Mouse (Mus musculus) kidney, embryonic 15.5 days (tissue): ENCODE measurements around the gene Nckap5l. TPM values are rescaled to one million over a fixed set of nuclear protein-coding genes. Genes with fewer than 3 reads are reported as not detected.

Experiments used
- ATAC-seq: fragments of 200-750 bp; cut with Nextera tagmentation; replicated peaks from 2 replicates; pipeline ENCODE4 v1.8.0; 2017; ENCODE audit warnings: moderate TSS enrichment; ENCODE audit not compliant: low FRiP score
- H3K27ac ChIP-seq: fragments of 300-500 bp; sonication (generic); 2 replicates; pipeline ENCODE4 v1.5.1; 2015; ENCODE audit warnings: mild to moderate bottlenecking, inconsistent platforms
- H3K27me3 ChIP-seq: fragments of 300-500 bp; sonication (generic); 2 replicates; pipeline ENCODE4 v1.6.1; 2015; ENCODE audit warnings: inconsistent platforms
- H3K36me3 ChIP-seq: fragments of 300-500 bp; sonication (generic); 2 replicates; pipeline ENCODE4 v1.6.1; 2015; ENCODE audit warnings: inconsistent platforms
- H3K4me1 ChIP-seq: fragments of 300-500 bp; sonication (generic); 2 replicates; pipeline ENCODE4 v1.6.1; 2015; ENCODE audit warnings: inconsistent platforms
- H3K4me2 ChIP-seq: fragments of 300-500 bp; sonication (generic); 2 replicates; pipeline ENCODE4 v1.6.1; 2015; ENCODE audit warnings: moderate library complexity, mild to moderate bottlenecking, inconsistent platforms
- H3K4me3 ChIP-seq: fragments of 300-500 bp; sonication (generic); replicated peaks from 2 replicates; pipeline ENCODE4 v1.5.1; 2015; ENCODE audit warnings: mild to moderate bottlenecking, inconsistent platforms
- H3K9ac ChIP-seq: fragments of 300-500 bp; sonication (generic); 2 replicates; pipeline ENCODE4 v1.6.1; 2015; ENCODE audit warnings: mild to moderate bottlenecking, inconsistent platforms
- H3K9me3 ChIP-seq: fragments of 300-500 bp; sonication (generic); replicated peaks from 2 replicates; pipeline ENCODE4 v1.6.1; 2016; ENCODE audit warnings: inconsistent platforms
- WGBS: fragments of 180-500 bp; shearing (Covaris S2); methylation state at CpG from one replicate; pipeline ENCODE4 v1.1.7; 2015; ENCODE audit warnings: mixed read lengths; 5-methylcytosine and 5-hydroxymethylcytosine counted together
- polyA plus RNA-seq: library from polyadenylated mRNA; unstranded; fragments of >200 nt; fragmentation: Nextera tagmentation; extraction: Ambion mirVana; gene quantifications from 2 replicates; pipeline ENCODE4 v1.2.1, GENCODE M21; 2015

Nckap5l gene
- polyA plus RNA-seq, 1 experiment from 2014 or later = 11.1 TPM

GRCm38 (mm10) chr15:99405150-99405549 lies 52.4 kb downstream of the Nckap5l start:
- Histone ChIP-seq H3K36me3 (peaks cover 94% of the 10 kb centered on the region), H3K4me3 (no peak overlapping the region), H3K27me3 (no peaks in the 10 kb centered on the region), H3K4me2 (no peak overlapping the region), H3K9ac (no peak overlapping the region), H3K9me3 (no peaks in the 10 kb centered on the region), H3K4me1 (peaks cover 20% of the 10 kb centered on the region), H3K27ac (no peak overlapping the region)
- 92% methylated on average over 9 of the region's 9 CpGs for WGBS
- ATAC-seq = no peak

GRCm38 (mm10) chr15:99403159-99403889 lies 54.2 kb downstream of the Nckap5l start:
- H3K9ac ChIP-seq = no peak overlapping the region
- H3K9me3 ChIP-seq = no peaks in the 10 kb centered on the region
- no peak overlapping the region for H3K4me3 ChIP-seq
- ATAC-seq = peak; percentile 71
- peak overlapping the region; percentile 75 for H3K27ac ChIP-seq
- no peak overlapping the region for H3K4me2 ChIP-seq
- H3K27me3 ChIP-seq = no peaks in the 10 kb centered on the region
- H3K36me3 ChIP-seq = peaks cover 83% of the 10 kb centered on the region
- WGBS = 77% methylated on average over 12 of the region's 12 CpGs
- H3K4me1 ChIP-seq = peaks cover 38% of the 10 kb centered on the region

- Histone ChIP-seq H3K4me2 (no peak overlapping the region), H3K27ac (no peak overlapping the region), H3K36me3 (peaks cover 56% of the 10 kb centered on the region), H3K9me3 (no peaks in the 10 kb centered on the region), H3K27me3 (no peaks in the 10 kb centered on the region), H3K4me3 (no peak overlapping the region), H3K9ac (no peak overlapping the region), H3K4me1 (peaks cover 63% of the 10 kb centered on the region)
- WGBS = 81% methylated on average over 6 of the region's 6 CpGs
- no peak for ATAC-seq
These were observed 56.9 kb downstream of the Nckap5l start for GRCm38 (mm10) chr15:99400602-99401001.

GRCm38 (mm10) chr15:99399503-99400245 lies 57.9 kb downstream of the Nckap5l start:
- Histone ChIP-seq H3K9me3 (no peaks in the 10 kb centered on the region), H3K4me1 (peaks cover 73% of the 10 kb centered on the region), H3K4me2 (no peak overlapping the region), H3K27ac (peak overlapping the region; percentile 49; the same call in 1 of the 2 replicates), H3K4me3 (no peak overlapping the region), H3K27me3 (no peaks in the 10 kb centered on the region), H3K36me3 (peaks cover 47% of the 10 kb centered on the region), H3K9ac (no peak overlapping the region)
- ATAC-seq = no peak
- 69% methylated on average over 15 of the region's 15 CpGs for WGBS

- WGBS = 98% methylated on average over 2 of the region's 2 CpGs
- Histone ChIP-seq H3K27me3 (no peaks in the 10 kb centered on the region), H3K36me3 (peaks cover 28% of the 10 kb centered on the region), H3K27ac (no peak overlapping the region), H3K4me2 (no peak overlapping the region), H3K4me3 (no peak overlapping the region), H3K9ac (no peak overlapping the region), H3K4me1 (peaks cover 77% of the 10 kb centered on the region), H3K9me3 (no peaks in the 10 kb centered on the region)
- ATAC-seq = no peak
These were observed 59.9 kb downstream of the Nckap5l start for GRCm38 (mm10) chr15:99397622-99398021.

- no peak overlapping the region for H3K9ac ChIP-seq
- H3K4me3 ChIP-seq = 0 out of 2 replicates have a peak overlapping the region, but pooled peaks have one; percentile 2
- WGBS = 42% methylated on average over 4 of the region's 4 CpGs
- peaks cover 77% of the 10 kb centered on the region for H3K4me1 ChIP-seq
- H3K36me3 ChIP-seq = peaks cover 21% of the 10 kb centered on the region
- no peak for ATAC-seq
- no peaks in the 10 kb centered on the region for H3K27me3 ChIP-seq
- H3K4me2 ChIP-seq = peak overlapping the region; percentile 89
- H3K27ac ChIP-seq = peak overlapping the region; percentile 42
- H3K9me3 ChIP-seq = no peaks in the 10 kb centered on the region
These were observed 60.7 kb downstream of the Nckap5l start for GRCm38 (mm10) chr15:99396875-99397274.

GRCm38 (mm10) chr15:99396462-99396861 lies 61.1 kb downstream of the Nckap5l start:
- Histone ChIP-seq H3K4me1 (peaks cover 77% of the 10 kb centered on the region), H3K27ac (peak overlapping the region; percentile 42), H3K4me3 (0 out of 2 replicates have a peak overlapping the region, but pooled peaks have one; percentile 2), H3K9ac (no peak overlapping the region), H3K4me2 (peak overlapping the region; percentile 89), H3K9me3 (no peaks in the 10 kb centered on the region), H3K36me3 (peaks cover 17% of the 10 kb centered on the region; the same call in 1 of the 2 replicates), H3K27me3 (no peaks in the 10 kb centered on the region)
- 63% methylated on average over 1 of the region's 1 CpGs for WGBS
- ATAC-seq = no peak

GRCm38 (mm10) chr15:99393386-99394252 lies 63.9 kb downstream of the Nckap5l start:
- Histone ChIP-seq H3K9ac (peak overlapping the region; percentile 83), H3K4me3 (peak overlapping the region; percentile 92), H3K27me3 (no peaks in the 10 kb centered on the region), H3K4me1 (peaks cover 52% of the 10 kb centered on the region), H3K36me3 (no peaks in the 10 kb centered on the region), H3K27ac (peak overlapping the region; percentile 97), H3K4me2 (peak overlapping the region; percentile 89), H3K9me3 (no peaks in the 10 kb centered on the region)
- ATAC-seq = peak; percentile 26
- WGBS = 2% methylated on average over 24 of the region's 24 CpGs

GRCm38 (mm10) chr15:99392486-99393385 lies 64.8 kb downstream of the Nckap5l start, which contains the start of gene Tmbim6:
Gene Tmbim6 (plus strand): TSS chr15:99392882.
- peaks cover 43% of the 10 kb centered on the region for H3K4me1 ChIP-seq
- peak within 1 kb of the TSS; percentile 92 for H3K4me3 ChIP-seq
- no peaks in the 10 kb centered on the region for H3K36me3 ChIP-seq
- peak within 1 kb of the TSS; percentile 89 for H3K4me2 ChIP-seq
- under 1% methylated on average over 51 of the region's 51 CpGs for WGBS
- H3K27me3 ChIP-seq = no peaks in the 10 kb centered on the region
- ATAC-seq = peak; percentile 99
- H3K9ac ChIP-seq = peak within 1 kb of the TSS; percentile 83
- H3K9me3 ChIP-seq = no peaks in the 10 kb centered on the region
- H3K27ac ChIP-seq = peak within 1 kb of the TSS; percentile 97

- WGBS = 81% methylated on average over 6 of the region's 6 CpGs
- H3K27ac ChIP-seq = peak overlapping the region; percentile 80
- peak overlapping the region; percentile 37 for H3K9ac ChIP-seq
These were observed 65.6 kb downstream of the Nckap5l start for GRCm38 (mm10) chr15:99391975-99392374.

More at GRCm38 (mm10) chr15:99391975-99392374, 65.6 kb downstream of the Nckap5l start:
- Histone ChIP-seq H3K4me2 (peak overlapping the region; percentile 76), H3K36me3 (no peaks in the 10 kb centered on the region), H3K4me1 (peaks cover 37% of the 10 kb centered on the region), H3K9me3 (no peaks in the 10 kb centered on the region), H3K27me3 (no peaks in the 10 kb centered on the region), H3K4me3 (peak overlapping the region; percentile 92)
- ATAC-seq = no peak
